Mouse (Mus musculus): ENCODE data around the gene Klhdc4.

Gene Klhdc4

DNA sequence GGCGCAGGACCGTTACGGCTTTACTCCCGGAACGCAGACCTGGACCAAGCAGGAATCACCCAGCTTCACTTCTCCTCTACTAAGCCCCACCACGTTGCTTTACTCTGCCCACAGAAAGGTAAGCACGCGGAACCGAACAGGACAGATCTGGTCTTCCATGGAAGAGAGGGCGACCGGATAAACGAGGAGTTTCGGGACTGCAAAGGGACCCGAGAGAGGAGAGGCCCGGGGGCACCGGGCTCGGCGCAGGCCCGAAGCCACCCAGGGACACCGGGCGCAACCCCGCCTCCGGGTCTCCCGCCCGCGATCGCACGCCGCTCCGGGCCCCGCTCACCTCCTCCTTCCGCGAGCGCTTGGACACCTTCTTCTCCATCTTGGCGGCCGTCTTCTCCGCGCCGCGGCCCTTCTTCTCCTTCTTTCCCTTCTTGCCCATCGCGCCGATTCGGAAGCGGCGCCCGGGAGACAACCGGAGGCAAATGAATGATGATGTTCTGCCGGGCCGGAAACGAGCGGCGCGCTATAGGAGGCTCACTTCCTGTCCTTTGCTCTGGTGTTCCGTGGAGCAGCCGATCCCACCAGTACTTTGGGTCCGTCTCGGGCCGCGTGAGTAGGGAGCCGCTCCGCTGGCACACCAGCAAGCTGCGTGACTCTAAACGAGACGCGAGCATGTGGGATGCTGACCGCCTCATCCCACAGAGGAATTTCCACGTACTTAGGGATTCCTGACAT lies at the start of gene Klhdc4:
TSS of gene Klhdc4 (minus strand) at position 522 of the 729 bp plus-strand sequence.
- peak; percentile 93 for DNase-seq (ENCODE audit: low spot score)

DNA sequence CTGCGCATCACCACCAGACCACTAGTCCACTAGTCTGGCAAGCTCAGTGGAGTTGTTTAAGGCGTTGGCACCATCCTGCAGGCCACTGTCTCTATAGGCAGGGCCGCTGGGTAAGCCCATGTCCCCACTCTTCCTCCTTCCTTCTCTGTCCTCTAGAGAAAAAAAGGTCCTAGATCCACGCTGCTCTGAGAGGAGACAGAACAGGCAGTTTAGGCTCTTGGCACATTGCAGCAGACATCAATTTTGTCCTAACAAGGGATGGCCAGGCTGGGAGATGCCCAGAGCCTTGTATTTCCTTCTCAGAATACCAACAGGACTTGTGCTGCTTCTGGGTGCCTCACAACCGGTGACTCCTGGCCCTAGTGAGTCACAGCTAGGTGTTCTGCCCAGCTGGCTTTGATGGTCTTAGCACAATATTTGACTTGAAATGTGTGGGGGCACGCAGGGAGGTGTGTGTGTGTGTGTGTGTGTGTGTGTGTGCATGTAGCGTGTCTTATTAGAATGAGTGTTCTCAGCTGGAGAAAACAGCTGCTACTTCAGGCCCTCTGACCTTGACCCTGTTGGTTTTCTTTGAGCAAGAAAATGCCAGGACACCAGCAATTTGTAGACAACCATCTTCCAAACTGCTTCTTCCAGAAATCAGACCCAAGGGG lies 48.6 kb upstream of the Klhdc4 start:
- DNase-seq (ENCODE audit: low spot score) = no peak

DNA sequence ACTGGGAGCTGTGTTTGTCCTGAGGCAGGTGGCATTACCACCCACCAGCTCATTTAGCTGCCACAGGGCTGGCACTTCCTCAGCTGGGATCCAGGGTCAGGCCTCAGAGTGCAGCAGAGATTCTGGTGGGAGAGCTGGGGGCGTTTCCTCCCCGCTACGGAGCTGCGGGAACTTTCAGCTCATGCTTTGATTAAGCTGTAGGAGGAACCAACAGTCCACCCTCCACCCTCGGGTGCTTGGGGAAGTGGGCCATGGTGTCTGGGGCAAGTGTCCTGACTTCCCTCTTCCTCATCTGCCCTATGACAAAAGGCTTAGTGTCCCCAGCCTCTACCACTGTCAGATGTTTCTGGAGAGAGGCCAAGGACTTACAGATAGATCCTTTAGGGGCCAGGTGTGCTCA lies 47.8 kb upstream of the Klhdc4 start:
- DNase-seq (ENCODE audit: low spot score) = no peak

DNA sequence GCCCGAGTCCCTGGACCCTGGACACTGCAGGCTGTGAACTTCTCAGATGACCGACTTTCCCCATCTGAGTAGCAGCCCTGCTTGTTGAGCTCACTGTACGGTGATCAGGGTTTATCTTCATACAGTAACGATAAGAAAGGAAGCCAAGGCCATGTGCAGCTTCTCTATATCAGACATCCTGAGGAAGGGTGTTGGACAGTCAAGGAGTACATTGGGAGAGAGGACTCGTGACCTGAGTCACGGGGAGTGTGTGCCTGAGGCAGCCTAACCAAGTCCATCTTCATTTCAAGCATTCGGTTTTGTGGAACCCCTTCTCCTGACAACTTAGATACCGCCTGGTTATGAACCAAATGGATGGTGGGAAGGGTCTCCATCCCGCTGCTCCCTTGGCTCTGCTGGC lies 46.1 kb upstream of the Klhdc4 start:
- no peak for DNase-seq (ENCODE audit: low spot score)

DNA sequence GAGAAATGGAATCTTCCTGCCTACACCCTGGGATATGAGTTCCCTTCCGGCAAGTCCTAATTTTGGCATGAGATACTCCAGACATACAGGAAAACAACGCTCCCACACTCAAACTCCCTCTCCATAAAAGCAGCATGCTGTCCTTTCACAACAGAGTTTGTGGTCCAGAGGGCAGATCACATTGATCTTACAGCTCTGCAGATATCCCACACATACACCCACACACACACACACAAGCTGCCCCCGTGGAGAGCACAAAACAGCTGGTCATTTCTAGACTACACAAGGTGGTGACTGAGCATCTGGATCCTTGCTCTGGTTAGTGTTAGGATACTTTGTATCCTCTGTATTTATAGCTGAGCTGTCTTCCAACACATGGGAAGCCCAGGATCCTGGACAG lies 45.7 kb upstream of the Klhdc4 start:
- DNase-seq (ENCODE audit: low spot score) = no peak

DNA sequence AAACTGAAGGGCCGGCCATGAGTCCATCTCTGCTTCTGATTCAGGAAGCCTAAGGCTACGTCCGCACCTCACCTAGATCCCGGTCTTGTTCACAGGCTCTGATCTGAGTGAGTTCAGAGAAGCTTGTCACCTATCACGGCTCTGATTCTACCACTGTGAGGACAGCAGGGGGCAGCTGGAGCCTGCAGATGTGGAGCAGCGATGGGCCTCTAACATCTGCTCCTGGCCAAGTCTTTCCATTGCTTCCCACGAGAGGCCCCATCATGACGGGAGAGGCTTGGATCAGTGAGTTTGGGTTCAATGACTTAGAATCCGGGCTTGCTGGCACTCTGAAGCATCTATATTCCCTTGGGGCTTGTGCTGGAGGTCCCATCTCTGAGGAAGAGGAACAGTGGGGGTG lies 44.7 kb upstream of the Klhdc4 start:
- peak; percentile 72 for DNase-seq (ENCODE audit: low spot score)

DNA sequence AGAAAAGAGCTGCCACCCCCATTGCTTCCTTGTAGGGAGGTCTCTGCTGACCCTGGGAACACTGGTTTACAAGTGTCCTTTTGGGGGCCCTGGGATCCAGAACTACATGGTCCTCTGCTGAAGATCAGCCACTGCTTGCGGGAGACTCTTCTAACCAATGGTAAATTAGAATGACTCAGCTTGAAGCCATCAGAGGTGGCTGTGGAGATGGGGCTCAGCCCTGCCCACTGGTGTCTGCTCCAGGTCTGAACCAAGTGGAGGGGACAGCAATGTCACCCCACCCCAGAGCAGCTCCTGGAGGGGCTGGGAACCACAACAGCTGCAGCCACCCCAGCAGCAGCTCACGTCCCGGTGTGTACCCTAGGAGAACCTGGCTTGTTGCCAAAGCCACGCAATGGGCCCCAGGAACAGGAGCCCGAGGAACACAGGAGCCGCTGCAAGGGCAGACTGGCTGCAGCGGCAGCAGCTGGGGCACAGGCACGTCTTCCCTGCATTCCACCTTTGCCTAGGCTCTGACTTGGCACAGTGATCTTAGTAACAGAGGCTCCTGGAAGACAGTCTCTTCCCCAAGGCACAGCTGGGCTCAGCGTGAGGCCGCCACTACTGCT lies 42.6 kb upstream of the Klhdc4 start:
- no peak for DNase-seq (ENCODE audit: low spot score)

DNA sequence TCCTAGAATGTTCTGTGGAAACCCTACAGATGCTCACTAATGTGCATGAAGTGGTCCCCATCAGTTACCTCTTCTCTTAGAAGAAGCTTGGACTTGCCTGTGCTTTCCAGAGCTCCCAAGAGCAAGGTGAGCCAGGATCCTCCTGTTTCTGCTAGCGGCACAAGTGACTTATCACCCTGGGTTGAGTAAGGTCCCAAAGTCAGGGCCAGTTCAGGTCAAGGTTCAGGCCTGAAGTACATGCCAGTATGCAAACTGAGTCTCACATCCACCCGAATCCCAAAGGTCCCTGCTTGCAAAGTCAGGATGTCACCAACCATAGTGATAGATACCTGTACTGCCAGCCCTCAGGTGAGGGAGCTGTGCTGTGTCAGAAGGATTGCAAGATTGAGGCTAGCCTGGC lies 40.8 kb upstream of the Klhdc4 start:
- no peak for DNase-seq (ENCODE audit: low spot score)

DNA sequence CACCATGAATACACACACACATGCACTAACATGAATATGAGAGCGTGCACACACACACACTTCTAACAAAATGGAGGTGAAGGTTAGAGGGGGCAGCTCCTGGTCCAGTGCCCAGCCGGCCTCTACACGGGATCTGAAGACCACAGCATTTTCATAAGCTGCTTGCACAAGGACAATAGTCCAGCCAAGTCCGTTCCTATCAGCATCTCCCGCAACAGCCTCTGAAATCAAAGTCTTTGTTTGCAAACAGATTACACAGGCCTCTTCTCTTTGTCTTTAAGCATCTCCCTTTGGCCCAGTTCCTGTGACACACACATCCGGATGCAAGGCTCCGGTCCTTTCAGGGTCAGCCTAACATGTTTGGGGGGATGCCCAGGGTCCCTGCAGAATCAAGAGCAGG lies 39.5 kb upstream of the Klhdc4 start:
- DNase-seq (ENCODE audit: low spot score) = peak; percentile 53

DNA sequence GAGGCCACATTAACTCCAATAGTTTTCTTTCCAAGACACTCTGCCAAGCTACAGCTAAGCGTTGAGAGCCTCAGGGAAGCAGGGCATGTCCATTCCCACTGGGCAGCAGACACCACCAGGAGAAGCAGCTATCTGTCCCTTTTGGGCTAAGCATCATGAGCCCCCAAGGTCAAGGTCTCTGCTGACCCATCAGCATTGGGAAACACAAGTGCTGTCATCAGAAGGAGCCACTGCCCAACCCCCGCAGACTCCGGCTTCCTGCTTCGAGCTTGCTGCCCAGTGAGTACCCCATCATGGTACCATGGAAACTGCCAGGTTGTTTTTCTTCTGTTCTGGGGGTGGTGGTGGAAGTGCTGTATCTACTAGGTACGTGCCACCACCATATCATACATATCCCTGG lies 38.8 kb upstream of the Klhdc4 start:
- DNase-seq (ENCODE audit: low spot score) = no peak

DNA sequence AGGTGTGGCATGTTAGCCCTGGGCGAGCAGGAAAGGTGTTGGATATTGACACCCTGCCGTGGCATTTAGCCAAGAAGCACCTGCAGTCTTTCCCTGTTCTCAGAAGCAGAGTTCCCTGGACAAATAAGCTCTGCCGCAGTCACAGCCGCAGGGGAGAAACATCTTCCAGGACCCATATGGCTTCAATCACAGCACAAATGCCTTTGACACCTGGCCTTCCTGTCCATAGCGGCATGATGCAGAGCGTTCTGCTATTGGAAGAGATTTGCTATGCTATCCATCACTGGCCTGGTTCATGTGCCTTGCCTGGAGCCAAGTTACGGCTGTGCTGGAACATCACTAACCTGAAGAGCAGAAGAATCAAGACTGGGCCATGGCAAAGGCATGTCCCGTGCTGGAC lies 36.0 kb upstream of the Klhdc4 start:
- no peak for DNase-seq (ENCODE audit: low spot score)

DNA sequence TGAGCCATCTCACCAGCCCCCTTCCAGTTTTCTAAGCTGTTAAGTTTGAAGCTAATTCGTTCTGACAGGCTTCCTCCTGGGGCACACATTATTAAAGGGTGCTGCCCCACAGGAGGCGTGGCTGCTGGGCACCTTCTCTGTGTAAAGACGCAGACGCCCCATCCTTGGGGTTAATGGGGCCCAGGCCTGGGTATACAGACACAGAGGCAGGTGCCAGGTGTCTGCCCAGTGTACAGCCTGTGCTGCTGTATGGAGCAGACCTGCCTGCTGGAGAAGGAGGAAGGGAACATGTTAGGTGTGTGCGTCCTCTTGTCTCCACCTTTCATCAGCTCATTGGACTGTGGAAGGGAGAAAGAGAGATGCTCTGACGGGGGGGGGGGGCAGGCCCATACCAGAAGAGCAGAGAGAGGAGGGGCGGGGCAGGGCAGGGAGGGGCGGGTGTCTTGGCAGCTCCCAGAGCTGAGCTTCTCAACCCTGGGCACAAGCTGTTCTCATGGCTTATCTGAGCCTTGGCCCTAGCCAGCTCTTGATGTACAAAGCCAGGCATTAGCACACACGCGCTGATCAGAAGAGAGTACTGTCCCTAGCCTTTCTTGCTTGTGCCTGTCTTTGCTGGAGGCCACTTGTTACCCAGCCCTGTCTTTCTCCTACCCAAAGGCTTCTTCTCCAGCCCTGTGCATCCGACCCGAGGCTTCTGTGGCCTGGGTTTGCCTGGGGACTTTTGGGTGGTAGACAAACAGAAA lies 32.6 kb upstream of the Klhdc4 start:
- DNase-seq (ENCODE audit: low spot score) = peak; percentile 86

DNA sequence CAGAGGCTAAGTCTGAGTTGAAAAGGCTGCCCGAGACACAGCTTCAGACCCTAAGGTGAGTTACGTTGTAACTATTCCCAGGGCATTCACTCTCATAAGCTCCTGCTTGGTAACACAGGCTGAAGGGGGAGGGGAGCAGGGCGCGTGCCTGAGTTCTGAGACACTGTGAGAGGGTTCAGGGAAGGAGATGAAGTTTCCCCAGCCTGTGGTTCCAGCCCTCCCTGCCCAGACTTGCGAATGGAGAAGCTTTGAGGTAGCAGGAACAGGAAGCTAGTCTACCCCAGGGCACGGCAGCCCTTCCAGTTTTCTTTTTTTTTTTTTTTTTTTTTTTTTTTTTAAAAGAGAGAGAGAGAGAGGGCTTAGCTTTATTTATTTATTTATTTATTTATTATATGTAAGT lies 31.9 kb upstream of the Klhdc4 start:
- peak; percentile 60 for DNase-seq (ENCODE audit: low spot score)

DNA sequence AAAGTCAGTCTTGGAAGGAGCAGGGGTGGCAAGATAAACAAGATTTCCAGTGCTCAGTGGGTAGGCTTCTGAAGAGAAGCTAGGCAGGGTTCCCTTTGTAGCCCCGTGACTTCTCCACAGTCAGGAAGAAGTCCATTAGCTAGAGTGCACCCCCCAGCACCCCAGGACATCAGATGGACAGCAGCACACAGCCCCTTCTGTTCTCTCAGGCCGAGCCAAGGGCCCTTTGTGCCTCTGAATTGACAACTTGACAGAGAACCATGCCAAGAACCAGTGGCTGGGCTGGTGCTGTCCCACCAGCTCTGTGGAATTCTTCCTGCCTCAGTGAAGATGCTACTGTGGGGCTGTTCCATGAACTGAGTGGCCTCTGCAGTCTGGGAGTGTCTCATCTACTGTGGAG lies 28.4 kb upstream of the Klhdc4 start:
- DNase-seq (ENCODE audit: low spot score) = no peak

DNA sequence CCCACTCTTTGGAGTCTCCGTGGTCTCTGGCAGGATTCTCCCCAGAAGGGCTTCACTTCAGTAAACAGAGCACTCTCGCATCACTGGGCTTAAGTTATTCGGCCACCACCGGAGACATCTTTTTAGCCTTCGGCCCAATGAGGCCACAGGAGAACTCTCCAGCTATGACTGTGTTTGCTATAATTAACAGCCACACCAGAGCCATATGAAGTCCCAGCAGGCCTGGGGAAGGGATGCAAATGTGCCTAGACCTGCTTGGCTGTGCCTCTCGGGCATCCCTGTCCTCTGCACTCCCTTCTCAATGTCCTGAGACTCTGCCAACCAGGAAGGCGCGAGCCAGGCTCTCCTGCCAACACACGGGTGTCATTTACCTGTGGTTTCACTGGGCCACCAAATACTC lies 28.0 kb upstream of the Klhdc4 start:
- DNase-seq (ENCODE audit: low spot score) = peak; percentile 50

DNA sequence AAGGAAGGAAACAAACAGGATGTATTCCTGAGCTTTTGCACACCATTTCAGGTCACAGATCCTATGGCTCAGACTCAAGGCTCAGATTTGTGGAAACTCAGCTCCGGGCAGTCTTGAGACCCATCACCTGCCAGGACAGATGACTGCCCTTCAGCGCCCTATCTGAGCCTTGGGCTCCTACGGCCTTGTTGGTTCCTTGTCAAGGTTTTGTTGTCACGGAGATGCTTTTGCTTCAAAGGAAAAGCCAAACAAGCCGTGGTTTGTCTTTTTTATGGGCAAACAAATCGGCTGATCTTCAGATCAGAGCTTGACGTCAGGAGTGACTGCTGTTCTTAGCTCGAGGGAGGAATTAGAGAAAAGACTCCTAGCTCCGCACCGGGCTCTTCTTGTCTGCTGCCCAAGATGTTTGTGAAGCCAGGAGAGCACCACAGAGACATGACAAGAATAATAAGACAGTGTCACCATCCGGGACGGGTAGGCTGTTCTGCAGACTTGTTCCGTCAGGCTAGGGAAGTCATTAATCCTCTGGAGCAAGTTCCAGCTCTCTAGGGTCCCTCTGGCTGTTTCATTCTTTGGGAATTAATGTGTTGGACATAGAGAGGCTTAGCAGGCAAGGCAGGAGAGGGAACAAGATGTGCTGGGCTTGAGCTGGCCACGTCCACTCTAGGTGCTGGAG lies 26.8 kb upstream of the Klhdc4 start:
- no peak for DNase-seq (ENCODE audit: low spot score)

DNA sequence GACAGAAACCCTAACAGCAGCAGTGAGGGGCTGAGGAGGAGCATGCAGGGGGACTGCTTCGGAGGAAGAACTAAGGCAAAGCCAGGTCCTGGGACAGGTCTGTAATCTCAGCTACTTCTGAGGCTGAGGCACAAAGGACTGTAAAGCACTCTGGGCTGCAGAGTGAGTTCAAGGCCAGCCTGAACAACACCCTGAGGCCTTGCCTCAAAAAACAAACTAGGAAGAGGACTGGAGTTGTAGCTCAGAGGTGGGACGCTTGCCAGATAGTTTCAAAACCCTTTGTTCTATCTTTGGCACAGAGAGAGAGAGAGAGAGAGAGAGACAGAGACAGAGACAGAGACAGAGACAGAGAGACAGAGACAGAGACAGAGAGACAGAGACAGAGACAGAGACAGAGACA lies 24.2 kb upstream of the Klhdc4 start:
- no peak for DNase-seq (ENCODE audit: low spot score)

DNA sequence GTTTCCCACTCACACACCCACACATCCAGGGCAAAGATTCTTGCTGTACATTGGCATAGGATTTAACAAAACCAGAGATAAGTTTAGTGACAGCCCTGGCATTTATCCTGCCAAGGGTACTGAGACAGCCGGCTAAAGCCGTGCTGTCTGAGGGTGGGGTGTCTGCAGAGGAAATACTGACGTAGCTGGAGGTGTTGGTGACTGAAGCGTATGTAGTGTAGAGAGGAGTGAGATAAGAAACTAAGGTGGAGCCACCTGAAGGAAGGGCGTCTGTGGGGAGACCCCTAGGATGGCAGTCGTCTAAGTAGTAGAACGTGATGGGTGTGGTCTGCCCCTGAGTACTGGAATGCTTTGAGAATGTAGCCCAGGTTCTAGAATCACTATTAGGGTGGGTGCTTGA lies 23.1 kb upstream of the Klhdc4 start:
- no peak for DNase-seq (ENCODE audit: low spot score)

DNA sequence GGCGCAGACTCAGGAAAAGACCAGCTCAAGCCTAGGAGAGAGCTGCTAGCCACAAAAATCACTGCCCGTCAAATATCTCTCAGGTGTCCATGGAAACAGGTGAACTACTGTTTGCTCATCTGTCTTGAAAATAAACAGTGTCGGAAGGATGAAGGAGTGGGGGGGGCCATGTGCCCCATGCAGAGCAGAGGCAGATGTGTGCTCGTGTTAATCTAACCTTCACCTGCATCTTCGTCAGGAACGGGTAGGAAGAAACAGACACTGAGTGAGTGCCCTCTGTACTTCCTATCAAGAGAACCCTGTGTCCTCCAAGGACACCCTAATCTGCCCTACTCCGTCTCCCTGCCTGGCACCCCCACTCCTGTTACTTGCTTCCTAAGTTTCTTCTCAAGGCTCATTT lies 22.3 kb upstream of the Klhdc4 start:
- no peak for DNase-seq (ENCODE audit: low spot score)

DNA sequence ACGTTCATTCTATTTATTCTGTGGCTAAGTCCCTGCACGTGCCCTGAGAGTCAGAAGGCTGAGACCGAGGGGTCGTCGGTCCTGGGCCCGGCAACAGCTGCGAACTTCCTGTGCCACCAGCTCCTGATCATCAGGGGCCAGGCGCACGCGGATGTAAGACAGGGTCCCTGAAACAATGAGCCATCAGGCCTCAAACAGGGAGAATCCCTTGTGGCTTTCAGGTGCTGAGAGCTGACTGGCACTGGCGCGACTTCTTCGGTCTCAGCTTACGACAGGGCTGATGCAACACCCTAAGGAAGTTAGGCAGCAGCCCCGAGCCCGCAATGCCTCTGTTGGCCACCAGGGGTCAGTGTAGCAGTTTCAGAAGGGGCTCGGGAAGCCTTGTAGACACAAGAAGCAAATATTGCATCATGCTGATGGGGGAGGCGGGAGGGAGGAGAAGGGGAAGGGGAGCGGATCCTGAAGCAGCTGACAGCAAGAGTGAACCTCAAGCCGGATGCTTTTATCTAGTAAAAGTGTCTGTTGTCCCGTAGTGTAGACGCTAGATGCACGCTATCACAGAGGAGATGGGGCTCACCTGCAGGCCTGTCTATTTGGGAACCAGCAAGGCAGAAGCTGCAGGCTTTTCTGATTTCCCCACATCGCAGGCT lies 21.6 kb upstream of the Klhdc4 start:
- DNase-seq (ENCODE audit: low spot score) = peak; percentile 99

DNA sequence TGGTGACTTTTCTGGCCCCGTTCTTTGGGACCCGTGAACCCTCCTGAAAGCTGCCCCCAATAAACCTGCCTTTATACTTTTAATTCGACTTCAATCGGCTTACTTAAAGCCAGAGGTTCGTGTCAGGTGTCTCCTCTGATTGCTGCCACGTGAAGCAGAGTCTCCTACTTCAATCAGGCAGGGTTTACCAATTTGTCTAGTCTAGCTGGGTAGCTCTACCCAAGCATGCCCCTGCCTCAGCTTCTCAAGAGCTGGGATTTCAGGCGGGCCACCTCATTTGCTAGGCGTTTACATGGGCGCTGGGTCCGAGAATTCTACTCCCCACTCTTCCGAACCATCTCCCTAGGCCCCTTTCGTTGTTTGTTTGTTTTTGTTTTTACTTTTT lies 21.1 kb upstream of the Klhdc4 start:
- DNase-seq (ENCODE audit: low spot score) = peak; percentile 17

DNA sequence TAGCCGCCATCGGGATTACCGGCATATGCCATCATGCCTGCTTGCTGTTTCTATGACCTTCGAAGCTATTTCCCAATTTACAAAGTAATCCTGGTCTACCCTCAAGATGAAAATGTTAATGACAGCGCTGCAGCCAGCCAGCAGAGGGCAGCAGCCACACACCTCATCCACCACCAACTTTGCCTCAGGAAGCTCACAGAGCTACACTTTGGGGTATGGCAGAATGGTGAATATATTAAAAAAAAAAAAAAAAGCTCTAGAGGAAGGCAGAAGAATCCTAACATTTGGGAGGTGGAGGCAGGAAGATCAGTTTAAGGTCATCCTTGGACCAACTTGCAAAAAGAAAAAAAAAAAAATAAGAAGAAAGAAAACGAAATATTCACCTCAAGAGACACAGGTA lies 20.6 kb upstream of the Klhdc4 start:
- DNase-seq (ENCODE audit: low spot score) = peak; percentile 89

Measured in retina, embryonic 14.5 days (tissue).